Mouse (Mus musculus) small intestine, adult 2 months (tissue): ENCODE measurements around the gene Tmem189.

Experiments
- CTCF ChIP-seq: fragments of 200-500 bp; IDR thresholded peaks from 2 replicates; pipeline ENCODE4 v1.5.1; 2012; ENCODE audit warnings: low read depth, mild to moderate bottlenecking, control low read depth, inconsistent platforms, low read length, moderate library complexity, mixed read lengths; ENCODE audit not compliant: insufficient replicate concordance, insufficient read length; ENCODE audit errors: extremely low read depth
- POLR2A ChIP-seq: fragments of 200-500 bp; IDR thresholded peaks from 2 replicates; pipeline ENCODE4 v1.6.1; 2012; ENCODE audit warnings: low read depth, mild to moderate bottlenecking, control low read depth, inconsistent platforms, low read length, moderate library complexity

- TF ChIP-seq CTCF (no peak), POLR2A (no peak)
Observed at GRCm38 (mm10) chr2:167658712-167659111, 30.9 kb downstream of the Tmem189 start.
